Mouse (Mus musculus) G1E-ER4 (cell line): ENCODE measurements at regions not wholly inside any gene's neighbourhood (a gene's known extent, or its start where the extent isn't known, plus 50 kb on each side); places are given as distances from the start of the nearest gene placed in this dataset.

ENCODE experiments used
- GATA1 ChIP-seq: IDR thresholded peaks from one replicate; pipeline ENCODE4 v1.8.0; 2012; ENCODE audit warnings: low read length, inconsistent platforms

DNA sequence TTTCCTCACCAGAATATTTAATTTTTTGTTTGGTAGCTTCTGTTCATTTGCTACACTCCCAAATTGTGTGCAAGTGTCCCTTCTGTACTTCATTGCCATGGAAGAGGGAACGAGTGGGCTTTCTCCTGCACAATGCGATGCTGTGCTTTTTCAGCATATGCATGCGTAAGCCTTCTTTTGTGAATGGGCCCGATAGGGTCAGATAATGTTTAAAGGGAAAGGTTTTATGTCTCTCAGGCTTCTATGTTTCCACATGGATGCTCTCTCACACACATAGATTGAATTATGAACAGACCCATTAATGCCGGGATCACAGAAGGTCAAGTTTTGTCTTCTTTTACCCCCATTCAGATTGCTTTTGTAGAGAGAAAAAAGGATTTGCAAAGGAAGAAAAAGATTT, 158.5 kb upstream of the Dnajc24 start:
- no peak for TF ChIP-seq GATA1

DNA sequence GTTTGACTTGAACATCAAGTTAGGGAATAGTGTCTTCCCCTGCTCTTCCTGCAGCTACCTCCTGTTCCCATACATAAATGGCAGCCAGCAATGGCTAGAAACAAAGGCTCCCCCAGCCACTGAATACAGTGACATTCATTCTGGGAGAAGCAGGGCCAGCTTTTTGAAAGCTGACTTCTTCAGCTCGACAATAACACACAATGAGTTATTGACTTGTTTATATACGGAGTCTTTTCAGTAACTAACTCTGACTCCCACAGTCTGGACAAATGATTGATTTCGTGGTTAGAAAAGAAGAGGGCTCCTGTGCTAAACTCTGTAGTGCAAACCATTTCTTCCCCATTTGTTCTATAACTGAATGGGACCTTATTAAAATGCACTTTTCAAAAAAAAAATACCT, 146.4 kb upstream of the Dnajc24 start:
- TF ChIP-seq GATA1 = no peak

DNA sequence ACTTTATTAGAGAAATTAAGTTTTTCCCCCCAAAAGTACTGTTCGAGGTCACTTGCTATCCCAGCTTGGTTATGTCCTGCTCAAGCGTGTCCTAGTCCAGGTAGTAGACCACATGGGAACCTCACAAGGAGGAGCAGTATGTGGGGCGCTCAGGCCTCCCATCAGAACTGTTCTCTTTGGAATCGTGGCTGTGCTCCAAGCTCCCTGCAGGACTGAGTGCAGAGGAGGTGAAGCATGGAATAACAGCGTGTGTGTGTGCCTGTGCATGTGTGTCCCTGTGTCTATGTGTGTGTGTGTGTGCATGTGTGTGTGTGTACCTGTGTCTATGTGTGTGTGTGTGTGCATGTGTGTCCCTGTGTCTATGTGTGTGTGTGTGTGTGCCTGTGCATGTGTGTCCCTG, 137.6 kb upstream of the Dnajc24 start:
- TF ChIP-seq GATA1 = no peak

DNA sequence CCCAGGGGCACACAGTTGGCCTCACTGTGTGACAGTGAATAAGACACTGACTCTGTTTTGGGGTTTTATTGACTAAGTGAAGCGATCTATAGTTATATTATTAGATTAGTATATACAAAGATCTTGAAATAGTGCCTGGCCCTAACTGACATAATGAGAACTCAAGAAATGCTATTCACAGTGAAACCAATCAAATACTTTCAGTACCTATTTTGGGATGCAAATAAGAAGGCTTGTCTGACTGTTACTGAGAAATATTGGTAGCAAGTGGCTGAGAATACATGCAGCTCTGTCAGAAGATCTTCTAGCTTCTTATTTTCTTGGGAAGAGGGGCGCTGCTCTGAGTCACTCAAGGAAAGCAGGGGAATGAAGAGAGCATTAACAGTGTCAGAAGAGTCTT, 97.7 kb upstream of the Dnajc24 start:
- TF ChIP-seq GATA1 = no peak

DNA sequence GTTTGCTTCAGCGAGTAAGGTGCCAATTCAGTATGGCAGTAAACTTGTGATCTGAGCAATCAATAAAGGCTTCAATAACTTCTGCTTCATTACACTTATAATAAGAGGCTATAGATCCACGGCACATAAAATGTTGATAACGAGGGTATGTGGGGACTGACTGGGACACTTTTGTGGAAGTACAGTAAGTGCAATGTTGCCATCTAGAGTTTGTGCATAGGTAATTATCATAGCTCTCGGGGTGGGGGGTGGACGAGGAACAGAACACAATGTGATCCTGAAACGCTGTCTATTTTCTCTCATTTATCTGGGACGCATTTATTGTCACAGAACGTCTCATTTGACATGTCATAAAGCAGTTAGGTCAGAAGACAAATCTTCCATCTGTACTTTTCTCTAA, 82.8 kb upstream of the Dnajc24 start:
- TF ChIP-seq GATA1 = no peak

DNA sequence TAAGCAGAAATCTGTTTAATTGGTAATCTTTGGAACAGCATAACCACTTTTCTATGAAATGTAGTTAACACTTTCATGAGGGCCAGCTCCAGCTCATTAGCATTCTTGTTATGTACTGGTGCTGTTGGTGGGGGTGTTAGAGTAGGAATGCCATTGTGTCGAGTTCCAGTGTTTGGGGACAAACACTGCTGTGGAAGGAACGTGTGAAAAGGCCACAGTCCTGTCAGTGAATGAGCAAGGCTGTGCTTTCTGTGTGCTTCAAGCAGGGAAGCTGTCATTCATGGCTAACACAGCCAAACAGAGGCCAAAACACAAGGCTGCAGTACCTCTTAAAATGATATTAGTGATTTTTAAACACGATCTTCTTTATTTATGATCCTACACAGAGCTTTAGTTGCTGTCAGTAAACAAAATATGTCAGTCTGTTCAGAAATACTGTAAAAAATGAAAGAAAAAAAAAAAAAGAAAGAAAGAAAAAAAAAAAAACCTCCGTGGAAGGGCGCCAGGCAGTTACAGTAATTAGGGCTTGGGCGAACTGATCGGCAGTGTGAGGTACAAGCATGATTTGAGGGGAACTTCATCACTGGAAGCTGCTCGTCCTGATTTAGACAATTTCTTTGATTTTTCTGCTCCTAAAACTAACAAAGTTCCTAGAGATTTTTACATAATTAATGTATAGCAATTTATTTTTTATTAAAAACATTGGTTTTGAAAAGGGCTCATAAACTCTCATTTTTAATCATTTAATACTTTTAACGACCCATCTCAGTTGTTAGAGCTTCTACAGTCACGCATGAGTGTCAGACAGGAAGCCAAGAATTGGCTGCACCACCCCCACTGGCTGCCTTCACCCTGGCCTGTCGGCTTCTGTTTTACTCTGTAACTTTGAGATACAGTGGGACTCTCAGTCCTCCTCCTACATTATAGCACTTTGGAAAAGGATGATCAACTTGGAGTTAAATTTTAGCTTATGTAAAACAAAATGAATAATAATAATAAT, 80.8 kb upstream of the Dnajc24 start:
- TF ChIP-seq GATA1 = no peak

DNA sequence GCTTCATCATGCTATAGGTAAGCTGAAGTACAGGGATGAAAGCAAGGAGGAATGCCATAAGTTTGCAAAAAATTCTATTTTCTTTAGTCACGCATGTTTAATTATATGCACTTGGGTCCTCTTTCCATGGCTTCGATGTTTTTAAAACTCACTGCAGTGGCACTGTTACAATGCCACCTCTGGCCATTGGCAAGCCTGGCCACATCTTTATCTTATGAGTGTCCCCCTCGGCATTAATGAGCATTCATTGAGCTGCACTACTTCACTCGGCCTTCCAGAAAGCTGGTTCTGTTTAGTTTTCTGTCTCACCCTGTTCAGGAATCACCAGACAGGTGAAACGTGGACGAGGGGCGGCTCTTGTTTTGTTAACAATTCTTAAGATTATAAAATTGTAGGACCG, 79.7 kb upstream of the Dnajc24 start:
- TF ChIP-seq GATA1 = no peak

DNA sequence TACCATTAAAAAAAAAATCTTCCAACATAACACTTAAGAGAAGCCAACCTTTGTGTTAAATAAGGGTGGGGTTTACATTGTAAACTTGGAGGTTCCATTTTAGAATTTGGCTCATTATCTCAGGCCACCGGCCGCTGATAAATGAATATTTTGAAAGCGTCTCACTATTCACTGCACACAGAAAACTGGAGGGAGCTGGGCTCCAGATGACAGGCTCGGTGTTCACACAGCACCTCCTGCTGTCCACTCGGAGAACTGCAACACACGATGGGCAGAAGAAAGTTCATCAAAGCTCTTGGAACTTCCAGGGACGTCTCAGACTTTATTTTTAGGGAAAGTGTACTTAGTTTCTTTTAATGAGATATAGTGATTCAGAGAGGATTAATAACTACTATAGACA, 78.6 kb upstream of the Dnajc24 start:
- TF ChIP-seq GATA1 = no peak

DNA sequence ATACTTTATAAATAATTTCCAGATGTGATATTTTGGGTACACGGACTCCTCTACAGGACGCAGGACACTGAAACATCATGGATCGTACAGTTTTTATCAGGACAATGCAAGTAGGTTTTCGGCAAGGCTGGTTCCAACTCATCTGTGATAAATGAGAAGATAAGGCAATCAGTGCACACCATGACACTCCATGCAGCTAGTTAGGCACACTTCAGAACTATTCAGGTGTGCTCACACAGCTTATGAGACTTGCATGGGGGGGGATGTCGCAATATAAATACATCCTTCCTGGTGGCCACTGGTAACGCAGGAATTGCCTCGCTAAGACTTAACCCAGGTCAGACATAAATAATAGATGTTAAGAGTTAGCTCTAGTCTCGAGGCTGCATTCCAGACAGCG, 77.3 kb upstream of the Dnajc24 start:
- no peak for TF ChIP-seq GATA1

DNA sequence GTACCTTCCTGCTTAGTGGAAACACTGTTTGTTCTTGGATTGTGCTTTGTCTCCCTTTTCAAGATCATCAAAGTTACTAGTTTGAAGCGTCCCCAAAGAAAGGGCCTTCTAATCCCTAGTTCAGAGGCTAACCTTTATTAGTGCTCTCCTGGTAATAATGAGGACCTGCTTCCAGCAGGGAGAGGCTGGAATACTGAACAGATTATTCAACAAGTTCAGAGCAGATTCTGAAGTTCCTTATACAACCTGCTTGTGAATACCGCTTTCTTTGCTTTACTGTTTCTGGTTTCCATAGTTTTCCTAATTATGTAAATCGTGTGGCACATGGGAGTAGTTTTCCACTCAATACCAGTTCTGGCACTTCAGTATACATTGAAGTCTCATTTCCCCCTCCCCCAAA, 75.2 kb upstream of the Dnajc24 start:
- no peak for TF ChIP-seq GATA1

DNA sequence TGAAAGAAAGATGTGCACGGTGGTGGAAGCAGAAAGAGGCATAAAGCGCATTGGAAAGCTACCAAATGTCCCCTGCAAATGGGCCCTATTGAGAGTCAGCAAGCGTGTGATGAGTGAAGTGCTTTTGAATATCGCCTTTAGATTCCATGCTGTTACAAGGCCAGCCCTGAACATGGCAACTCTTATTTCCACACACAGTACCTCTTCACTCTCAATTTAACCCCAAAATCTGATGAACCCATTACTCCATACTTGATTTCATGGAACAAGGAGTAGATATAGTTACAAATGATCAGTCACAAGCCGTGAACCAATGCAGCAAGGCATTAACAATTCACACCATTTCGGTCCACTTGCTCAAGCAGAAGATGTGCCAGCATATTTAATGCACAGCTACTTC, 71.1 kb upstream of the Dnajc24 start:
- no peak for TF ChIP-seq GATA1

DNA sequence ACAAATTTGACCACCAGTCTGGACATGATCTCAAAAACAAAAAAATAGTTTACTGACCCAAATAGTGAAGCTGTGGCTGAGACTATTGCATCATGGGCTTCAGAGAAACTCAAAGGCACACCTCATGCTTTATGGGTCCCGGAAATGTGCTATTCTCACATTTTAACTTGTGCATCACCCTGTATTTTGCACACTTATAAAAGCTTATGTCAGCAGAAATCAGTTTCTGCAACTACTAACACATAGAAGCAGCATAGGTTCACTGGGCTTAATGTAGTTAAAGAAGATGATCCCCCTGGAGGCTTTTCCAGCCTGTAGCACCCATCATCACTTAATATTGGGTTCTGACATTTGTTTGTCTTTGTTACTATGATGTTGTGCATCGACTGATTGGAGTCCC, 61.0 kb upstream of the Dnajc24 start:
- no peak for TF ChIP-seq GATA1
